Mouse (Mus musculus): ENCODE results near the gene Fermt3. TPM values are rescaled to one million over a fixed set of nuclear protein-coding genes. Genes with fewer than 3 reads are reported as not detected.
A peak's percentile ranks its signal among the peaks of the same experiment; 100 is the strongest.

The Fermt3 gene
- polyA plus RNA-seq, 1 experiment from 2014 or later: 3.0 TPM

DNA sequence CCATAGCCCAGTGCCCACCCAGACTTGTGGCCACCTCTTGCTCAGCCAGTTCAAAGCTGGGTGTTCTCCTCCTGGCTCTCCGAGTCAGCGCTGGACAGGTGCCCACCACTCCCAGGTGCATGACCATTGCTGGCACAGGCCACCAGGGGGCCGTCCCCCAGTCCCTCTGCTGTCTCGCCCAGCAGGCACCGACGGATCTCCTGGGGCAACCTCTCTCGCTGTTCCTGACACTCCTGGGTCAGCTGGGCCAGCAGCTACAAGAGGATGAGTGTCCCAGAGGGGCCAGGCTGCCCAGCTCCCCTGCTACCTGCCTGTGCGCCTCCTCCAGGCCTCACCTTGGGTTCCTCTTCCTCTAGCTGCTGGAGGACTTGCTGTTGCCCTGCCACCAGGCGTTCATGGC, 65.2 kb downstream of the Fermt3 start:
- no peak overlapping the region for H3K4me3 ChIP-seq
- H3K27me3 ChIP-seq: no peaks in the 10 kb centered on the region
- peaks cover 17% of the 10 kb centered on the region; the same call in 1 of the 2 replicates for H3K36me3 ChIP-seq (ENCODE audit: poor library complexity, severe bottlenecking)
- no peaks in the 10 kb centered on the region for H3K9me3 ChIP-seq (replicated peaks)
- H3K4me1 ChIP-seq: peaks cover 27% of the 10 kb centered on the region
- WGBS: 52% methylated on average over 9 of the region's 9 CpGs
- no peak overlapping the region for H3K4me2 ChIP-seq
- no peak overlapping the region for H3K9ac ChIP-seq
- ATAC-seq: no peak
- H3K27ac ChIP-seq: no peak overlapping the region

- Histone ChIP-seq H3K27ac (no peak overlapping the region), H3K4me3 (peak overlapping the region; percentile 60), H3K4me2 (peak overlapping the region; percentile 98), H3K9ac (peak overlapping the region; percentile 84), H3K9me3 (replicated peaks) (no peaks in the 10 kb centered on the region), H3K27me3 (no peaks in the 10 kb centered on the region), H3K36me3 (ENCODE audit: poor library complexity, severe bottlenecking) (peaks cover 17% of the 10 kb centered on the region; the same call in 1 of the 2 replicates), H3K4me1 (peaks cover 27% of the 10 kb centered on the region)
- WGBS: 29% methylated on average over 3 of the region's 3 CpGs
- no peak for ATAC-seq
These were observed 66.6 kb downstream of the Fermt3 start for GRCm38 (mm10) chr19:6952712-6953037.

DNA sequence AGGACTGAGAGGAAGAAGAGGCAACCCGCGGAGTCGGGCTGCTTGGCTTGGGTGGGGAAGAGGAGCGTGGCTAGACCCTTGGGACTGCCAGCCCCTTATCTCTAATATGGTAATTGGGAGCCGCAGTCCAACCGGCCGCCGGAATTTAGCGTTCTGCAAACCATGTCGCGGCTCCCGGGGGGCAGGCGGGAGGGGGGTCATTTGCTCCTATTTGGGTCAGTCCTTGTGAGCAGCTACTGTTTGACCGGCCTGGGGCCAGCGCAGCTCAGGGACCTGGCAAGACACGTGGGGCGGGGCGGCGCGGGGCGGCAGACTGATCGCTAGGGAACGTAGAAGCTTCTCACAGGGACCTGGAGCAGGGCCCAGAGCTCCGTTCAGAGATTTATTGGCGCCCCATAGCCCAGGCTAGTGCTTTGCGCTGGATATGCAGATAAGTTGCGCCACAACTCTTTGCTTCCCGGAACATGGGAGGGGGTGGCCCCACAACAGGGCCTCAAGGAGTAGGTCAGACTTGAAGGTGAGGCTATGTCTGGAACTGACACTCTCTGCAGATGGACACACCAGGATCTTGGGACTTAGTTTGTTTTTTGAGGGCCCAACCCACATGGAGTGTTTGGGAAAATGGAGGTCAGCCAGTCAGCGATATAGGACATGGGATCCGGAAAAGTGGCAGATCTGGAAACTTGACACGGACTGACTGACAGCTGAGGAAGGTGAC, 67.1 kb downstream of the Fermt3 start:
- no peaks in the 10 kb centered on the region for H3K9me3 ChIP-seq (replicated peaks)
- no peaks in the 10 kb centered on the region for H3K27me3 ChIP-seq
- H3K4me3 ChIP-seq: peak overlapping the region; percentile 60
- peaks cover 17% of the 10 kb centered on the region; the same call in 1 of the 2 replicates for H3K36me3 ChIP-seq (ENCODE audit: poor library complexity, severe bottlenecking)
- H3K4me1 ChIP-seq: peaks cover 27% of the 10 kb centered on the region
- peak; percentile 37 for ATAC-seq
- WGBS: 4% methylated on average over 31 of the region's 31 CpGs
- H3K27ac ChIP-seq: peak overlapping the region; percentile 97
- H3K9ac ChIP-seq: peak overlapping the region; percentile 84
- H3K4me2 ChIP-seq: peak overlapping the region; percentile 98

DNA sequence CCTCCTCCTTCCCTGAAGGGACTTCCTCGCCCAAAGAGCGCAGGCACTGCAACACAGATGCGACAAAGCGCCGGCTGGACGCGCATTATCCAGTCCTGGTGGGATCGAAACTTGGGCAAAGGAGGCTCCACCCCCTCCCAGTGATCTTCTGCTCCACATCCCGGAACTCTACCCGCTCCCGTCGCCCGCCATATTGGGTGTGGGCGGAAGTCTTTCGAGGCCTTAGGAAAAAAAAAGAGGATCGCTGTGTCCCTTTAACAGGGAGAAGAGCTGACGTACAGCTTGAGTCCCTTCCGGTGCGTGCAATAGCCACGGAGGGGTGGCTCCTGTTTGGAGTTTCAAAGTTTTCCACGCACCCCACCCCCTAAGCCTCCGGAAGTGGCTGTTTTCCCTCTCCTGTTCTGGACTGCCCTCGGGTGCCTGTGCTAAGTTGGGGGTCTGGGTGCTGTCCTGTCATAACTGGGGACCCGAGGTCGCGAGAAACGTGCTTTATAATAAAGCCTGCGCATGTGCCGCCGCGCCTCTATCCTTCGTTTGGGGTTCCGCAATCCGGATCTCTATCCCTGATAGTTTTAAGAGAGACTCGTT, 67.8 kb downstream of the Fermt3 start:
- Histone ChIP-seq H3K36me3 (ENCODE audit: poor library complexity, severe bottlenecking) (peaks cover 17% of the 10 kb centered on the region; the same call in 1 of the 2 replicates), H3K27ac (peak overlapping the region; percentile 97), H3K9me3 (replicated peaks) (no peaks in the 10 kb centered on the region), H3K9ac (peak overlapping the region; percentile 84), H3K4me1 (peaks cover 27% of the 10 kb centered on the region), H3K4me2 (peak overlapping the region; percentile 98), H3K27me3 (no peaks in the 10 kb centered on the region), H3K4me3 (peak overlapping the region; percentile 60)
- peak; percentile 87 for ATAC-seq
- under 1% methylated on average over 35 of the region's 35 CpGs for WGBS

GRCm38 (mm10) chr19:6950613-6951153, 68.6 kb downstream of the Fermt3 start:
- Histone ChIP-seq H3K36me3 (ENCODE audit: poor library complexity, severe bottlenecking) (peaks cover 16% of the 10 kb centered on the region), H3K27ac (peak overlapping the region; percentile 97), H3K27me3 (no peaks in the 10 kb centered on the region), H3K9ac (peak overlapping the region; percentile 84), H3K9me3 (replicated peaks) (no peaks in the 10 kb centered on the region), H3K4me1 (peaks cover 27% of the 10 kb centered on the region), H3K4me2 (peak overlapping the region; percentile 98), H3K4me3 (peak overlapping the region; percentile 60)
- ATAC-seq: peak; percentile 61
- 1% methylated on average over 28 of the region's 28 CpGs for WGBS

- Histone ChIP-seq H3K27ac (peak overlapping the region; percentile 97; the same call in 1 of the 2 replicates), H3K36me3 (ENCODE audit: poor library complexity, severe bottlenecking) (peaks cover 16% of the 10 kb centered on the region), H3K4me3 (peak overlapping the region; percentile 60), H3K4me1 (peaks cover 27% of the 10 kb centered on the region), H3K27me3 (no peaks in the 10 kb centered on the region), H3K9ac (peak overlapping the region; percentile 84), H3K4me2 (peak overlapping the region; percentile 98), H3K9me3 (replicated peaks) (no peaks in the 10 kb centered on the region)
- 54% methylated on average over 5 of the region's 5 CpGs for WGBS
- ATAC-seq: no peak
These were observed 69.3 kb downstream of the Fermt3 start for GRCm38 (mm10) chr19:6949951-6950350.

GRCm38 (mm10) chr19:6949532-6949931, 69.7 kb downstream of the Fermt3 start:
- ATAC-seq: no peak
- 90% methylated on average over 5 of the region's 5 CpGs for WGBS
- Histone ChIP-seq H3K4me2 (peak overlapping the region; percentile 98; the same call in 1 of the 2 replicates), H3K27ac (no peak overlapping the region), H3K36me3 (ENCODE audit: poor library complexity, severe bottlenecking) (peaks cover 15% of the 10 kb centered on the region), H3K27me3 (no peaks in the 10 kb centered on the region), H3K9me3 (replicated peaks) (no peaks in the 10 kb centered on the region), H3K4me3 (no peak overlapping the region), H3K9ac (no peak overlapping the region), H3K4me1 (peaks cover 27% of the 10 kb centered on the region)

Other genes starting within 250 kb of the Fermt3 start
- 4.0 and 4.2 TPM in 2 replicates for gene Rps6ka4, start 178.8 kb downstream of the Fermt3 start, polyA plus RNA-seq (2015; fragmentation: Nextera tagmentation; extraction: Ambion mirVana)
- 0.19 and 0.71 TPM in 2 replicates for gene Ccdc88b, start 161.3 kb downstream of the Fermt3 start, polyA plus RNA-seq (2015; fragmentation: Nextera tagmentation; extraction: Ambion mirVana)
- 141 and 167 TPM in 2 replicates for gene Trmt112, start 109.8 kb downstream of the Fermt3 start, polyA plus RNA-seq (2015; fragmentation: Nextera tagmentation; extraction: Ambion mirVana)
- gene Prdx5, start 109.4 kb downstream of the Fermt3 start, polyA plus RNA-seq (2015; fragmentation: Nextera tagmentation; extraction: Ambion mirVana): 186 and 201 TPM in 2 replicates
- gene Esrra, start 97.7 kb downstream of the Fermt3 start, polyA plus RNA-seq (2015; fragmentation: Nextera tagmentation; extraction: Ambion mirVana): 15.3 and 15.7 TPM in 2 replicates
- 0.74 TPM in 1 of 2 replicates, not detected in the other for gene Catsperz, start 94.1 kb downstream of the Fermt3 start, polyA plus RNA-seq (2015; fragmentation: Nextera tagmentation; extraction: Ambion mirVana)
- 0.25 TPM in 1 of 2 replicates, not detected in the other for gene Kcnk4, start 85.0 kb downstream of the Fermt3 start, polyA plus RNA-seq (2015; fragmentation: Nextera tagmentation; extraction: Ambion mirVana)
- 72.4 and 79.3 TPM in 2 replicates for gene Bad, start 77.6 kb downstream of the Fermt3 start, polyA plus RNA-seq (2015; fragmentation: Nextera tagmentation; extraction: Ambion mirVana)
- gene Gpr137, start 77.0 kb downstream of the Fermt3 start, polyA plus RNA-seq (2015; fragmentation: Nextera tagmentation; extraction: Ambion mirVana): 32.4 and 32.8 TPM in 2 replicates
- 106 and 139 TPM in 2 replicates for gene Ppp1r14b, start 44.5 kb downstream of the Fermt3 start, polyA plus RNA-seq (2015; fragmentation: Nextera tagmentation; extraction: Ambion mirVana)
- gene Plcb3, start 43.0 kb downstream of the Fermt3 start, polyA plus RNA-seq (2015; fragmentation: Nextera tagmentation; extraction: Ambion mirVana): 11.0 TPM in 2 replicates
- gene Fkbp2, start 39.0 kb downstream of the Fermt3 start, polyA plus RNA-seq (2015; fragmentation: Nextera tagmentation; extraction: Ambion mirVana): 86.9 and 97.9 TPM in 2 replicates
- 33.4 and 34.6 TPM in 2 replicates for gene Vegfb, start 31.8 kb downstream of the Fermt3 start, polyA plus RNA-seq (2015; fragmentation: Nextera tagmentation; extraction: Ambion mirVana)
- gene Dnajc4, start 26.9 kb downstream of the Fermt3 start, polyA plus RNA-seq (2015; fragmentation: Nextera tagmentation; extraction: Ambion mirVana): 19.1 and 19.8 TPM in 2 replicates
- gene Nudt22, start 23.4 kb downstream of the Fermt3 start, polyA plus RNA-seq (2015; fragmentation: Nextera tagmentation; extraction: Ambion mirVana): 19.1 TPM in 2 replicates
- gene Trpt1, start 23.3 kb downstream of the Fermt3 start, polyA plus RNA-seq (2015; fragmentation: Nextera tagmentation; extraction: Ambion mirVana): 15.2 and 16.9 TPM in 2 replicates
- 289 and 311 TPM in 2 replicates for gene Stip1, start 20.5 kb upstream of the Fermt3 start, polyA plus RNA-seq (2015; fragmentation: Nextera tagmentation; extraction: Ambion mirVana)
- 3.3 and 4.4 TPM in 2 replicates for gene Macrod1, start 37.3 kb upstream of the Fermt3 start, polyA plus RNA-seq (2015; fragmentation: Nextera tagmentation; extraction: Ambion mirVana)
- gene Flrt1, start 86.3 kb upstream of the Fermt3 start, polyA plus RNA-seq (2015; fragmentation: Nextera tagmentation; extraction: Ambion mirVana): 10.4 and 11.3 TPM in 2 replicates
- 242 and 249 TPM in 2 replicates for gene Otub1, start 186.8 kb upstream of the Fermt3 start, polyA plus RNA-seq (2015; fragmentation: Nextera tagmentation; extraction: Ambion mirVana)
- 673 and 749 TPM in 2 replicates for gene Cox8a, start 198.1 kb upstream of the Fermt3 start, polyA plus RNA-seq (2015; fragmentation: Nextera tagmentation; extraction: Ambion mirVana)
- 71.1 and 80.5 TPM in 2 replicates for gene Naa40, start 221.7 kb upstream of the Fermt3 start, polyA plus RNA-seq (2015; fragmentation: Nextera tagmentation; extraction: Ambion mirVana)
- gene Rcor2, start 247.9 kb upstream of the Fermt3 start, polyA plus RNA-seq (2015; fragmentation: Nextera tagmentation; extraction: Ambion mirVana): 58.1 and 60.6 TPM in 2 replicates

Measured in forebrain, embryonic 13.5 days (tissue).